Mouse (Mus musculus) hindbrain, postnatal 0 days (tissue): ENCODE results near the gene Capn7. TPM values are rescaled to one million over a fixed set of nuclear protein-coding genes. Genes with fewer than 3 reads are reported as not detected.

Experiments
- ATAC-seq: fragments of 200-750 bp; cut with Nextera tagmentation; 2 replicates; pipeline ENCODE4 v1.8.0; 2017; ENCODE audit warnings: mild to moderate bottlenecking, moderate TSS enrichment, moderate library complexity
- DNase-seq: peaks from one replicate; pipeline ENCODE4 v3.0.0-alpha.2; 2015; ENCODE audit warnings: low spot score
- H3K27ac ChIP-seq: fragments of 300-500 bp; sonication (generic); 2 replicates; pipeline ENCODE4 v1.5.1; 2014; ENCODE audit warnings: mild to moderate bottlenecking
- H3K27me3 ChIP-seq: fragments of 300-500 bp; sonication (generic); 2 replicates; pipeline ENCODE4 v1.6.1; 2014; ENCODE audit warnings: low read length, mixed read lengths; ENCODE audit not compliant: insufficient read depth
- H3K36me3 ChIP-seq: fragments of 300-500 bp; sonication (generic); 2 replicates; pipeline ENCODE4 v1.6.1; 2014; ENCODE audit warnings: low read length, mixed read lengths; ENCODE audit not compliant: insufficient read depth
- H3K4me1 ChIP-seq: fragments of 300-500 bp; sonication (generic); 2 replicates; pipeline ENCODE4 v1.6.1; 2014; ENCODE audit warnings: antibody characterized with exemption, low read length, mixed read lengths; ENCODE audit not compliant: insufficient read depth
- H3K4me2 ChIP-seq: fragments of 300-500 bp; sonication (generic); 2 replicates; pipeline ENCODE4 v1.6.1; 2014; ENCODE audit warnings: low read depth, mild to moderate bottlenecking, low read length, moderate library complexity, mixed read lengths
- H3K4me3 ChIP-seq: fragments of 300-500 bp; sonication (generic); 2 replicates; pipeline ENCODE4 v1.5.1; 2014; ENCODE audit warnings: low read length
- H3K9ac ChIP-seq: fragments of 300-500 bp; sonication (generic); replicated peaks from 2 replicates; pipeline ENCODE4 v1.6.1; 2014; ENCODE audit warnings: mild to moderate bottlenecking, low read length, moderate library complexity, mixed read lengths
- H3K9me3 ChIP-seq: fragments of 300-500 bp; sonication (generic); 2 replicates; pipeline ENCODE4 v1.6.1; 2016; ENCODE audit warnings: low read length, mixed read lengths
- CTCF ChIP-seq: IDR thresholded peaks from 2 replicates; pipeline ENCODE4 v1.5.1; 2016; ENCODE audit warnings: antibody characterized with exemption, control low read depth, low read depth
- WGBS: fragments of 180-500 bp; shearing (Covaris S2); extraction: QIAGEN DNeasy Blood & Tissue Kit; methylation state at CpG from one replicate; pipeline ENCODE4 v1.1.7; 2014; 5-methylcytosine and 5-hydroxymethylcytosine counted together
- polyA plus RNA-seq: library from polyadenylated mRNA; unstranded; fragments of >200 nt; fragmentation: Nextera tagmentation; extraction: Ambion mirVana; gene quantifications from 2 replicates; pipeline ENCODE4 v1.2.1, GENCODE M21; 2015
- total RNA-seq: library from RNA; depleted of rRNA; stranded (reverse); fragments of >200 nt; gene quantifications from 2 replicates; pipeline ENCODE4 v1.2.3, GENCODE M21; 2014

Capn7 gene
- total and polyA plus RNA-seq, 2 experiments from 2014 or later = 48.2 to 50.5 TPM

- TF ChIP-seq CTCF = no peak
These were observed 51.8 kb downstream of the Capn7 start for GRCm38 (mm10) chr14:31388086-31388872.

GRCm38 (mm10) chr14:31389421-31390147 lies 53.1 kb downstream of the Capn7 start:
- no peak overlapping the region for H3K9ac ChIP-seq
- no peak for TF ChIP-seq CTCF
- H3K4me1 ChIP-seq = peaks cover 13% of the 10 kb centered on the region; the same call in 1 of the 2 replicates
- H3K9me3 ChIP-seq = no peaks in the 10 kb centered on the region
- no peak overlapping the region for H3K27ac ChIP-seq
- DNase-seq (no peak), ATAC-seq (no peak)
- no peaks in the 10 kb centered on the region for H3K36me3 ChIP-seq
- no peak overlapping the region for H3K4me2 ChIP-seq
- WGBS = 83% methylated on average over 8 of the region's 8 CpGs
- no peaks in the 10 kb centered on the region for H3K27me3 ChIP-seq
- H3K4me3 ChIP-seq = no peak overlapping the region

More at GRCm38 (mm10) chr14:31388086-31388872, 51.8 kb downstream of the Capn7 start:
- Histone ChIP-seq H3K27ac (peak overlapping the region; percentile 8; the same call in 1 of the 2 replicates), H3K27me3 (no peaks in the 10 kb centered on the region), H3K4me1 (peaks cover 16% of the 10 kb centered on the region; the same call in 1 of the 2 replicates), H3K9me3 (no peaks in the 10 kb centered on the region), H3K4me3 (no peak overlapping the region), H3K36me3 (no peaks in the 10 kb centered on the region), H3K9ac (no peak overlapping the region), H3K4me2 (no peak overlapping the region)
- DNase-seq (no peak), ATAC-seq (no peak)
- WGBS = 61% methylated on average over 13 of the region's 13 CpGs

GRCm38 (mm10) chr14:31392300-31392699 lies 55.9 kb downstream of the Capn7 start:
- H3K4me1 ChIP-seq = peaks cover 8% of the 10 kb centered on the region; the same call in 1 of the 2 replicates
- H3K4me2 ChIP-seq = no peak overlapping the region
- no peak for ATAC-seq
- H3K9me3 ChIP-seq = no peaks in the 10 kb centered on the region
- H3K4me3 ChIP-seq = no peak overlapping the region
- no peak overlapping the region for H3K9ac ChIP-seq
- 75% methylated on average over 5 of the region's 5 CpGs for WGBS
- H3K27ac ChIP-seq = no peak overlapping the region
- no peaks in the 10 kb centered on the region for H3K36me3 ChIP-seq
- TF ChIP-seq CTCF = no peak
- no peak for DNase-seq
- no peaks in the 10 kb centered on the region for H3K27me3 ChIP-seq

GRCm38 (mm10) chr14:31392873-31393545 lies 56.6 kb downstream of the Capn7 start:
- DNase-seq (no peak), ATAC-seq (no peak)
- Histone ChIP-seq H3K4me3 (no peak overlapping the region), H3K27me3 (no peaks in the 10 kb centered on the region), H3K9ac (no peak overlapping the region), H3K36me3 (no peaks in the 10 kb centered on the region), H3K4me1 (peaks cover 4% of the 10 kb centered on the region; the same call in 1 of the 2 replicates), H3K4me2 (no peak overlapping the region), H3K27ac (no peak overlapping the region), H3K9me3 (no peaks in the 10 kb centered on the region)
- TF ChIP-seq CTCF = no peak
- 62% methylated on average over 8 of the region's 8 CpGs for WGBS

- H3K4me3 ChIP-seq = no peak overlapping the region
- H3K27ac ChIP-seq = no peak overlapping the region
- 62% methylated on average over 3 of the region's 3 CpGs for WGBS
- TF ChIP-seq CTCF = no peak
- no peaks in the 10 kb centered on the region for H3K27me3 ChIP-seq
- H3K4me2 ChIP-seq = no peak overlapping the region
- H3K9ac ChIP-seq = no peak overlapping the region
- H3K36me3 ChIP-seq = no peaks in the 10 kb centered on the region
- DNase-seq (no peak), ATAC-seq (no peak)
- H3K4me1 ChIP-seq = no peaks in the 10 kb centered on the region
- H3K9me3 ChIP-seq = no peaks in the 10 kb centered on the region
These were observed 57.1 kb downstream of the Capn7 start for GRCm38 (mm10) chr14:31393546-31393890.

- Histone ChIP-seq H3K27me3 (no peaks in the 10 kb centered on the region), H3K4me2 (no peak overlapping the region), H3K36me3 (no peaks in the 10 kb centered on the region), H3K4me1 (no peaks in the 10 kb centered on the region), H3K9ac (no peak overlapping the region), H3K9me3 (no peaks in the 10 kb centered on the region), H3K4me3 (no peak overlapping the region), H3K27ac (no peak overlapping the region)
- ATAC-seq (no peak), DNase-seq (no peak)
- no peak for TF ChIP-seq CTCF
- 85% methylated on average over 7 of the region's 7 CpGs for WGBS
These were observed 57.6 kb downstream of the Capn7 start for GRCm38 (mm10) chr14:31393936-31394630.
